ENCODE assay signal across 11 mouse cellular contexts in the genomic region with DNA sequence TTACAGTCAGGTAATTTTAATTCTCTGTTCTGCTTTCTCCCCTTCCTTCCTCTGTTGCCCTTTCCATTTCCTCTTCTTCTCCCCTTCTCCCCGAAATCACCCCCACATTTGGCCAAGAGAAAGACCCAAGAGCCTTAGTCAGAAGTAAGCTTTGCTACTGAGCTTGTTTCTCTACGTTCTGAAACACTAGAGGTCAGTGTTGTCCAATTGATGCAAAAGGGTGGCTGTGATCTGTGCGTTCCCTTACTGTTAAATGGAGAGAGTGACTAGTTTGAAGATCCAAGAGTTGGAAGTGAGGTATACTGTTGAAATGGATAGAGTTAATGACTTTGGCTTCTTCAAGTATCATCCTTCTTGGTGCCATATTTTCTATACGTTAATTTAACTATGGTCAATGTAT. TPM values are rescaled to one million over a fixed set of nuclear protein-coding genes. Genes with fewer than 3 reads are reported as not detected.
DNase-seq lines count a peak whose midpoint lies in the region; ATAC-seq and TF ChIP-seq lines count a peak whose summit lies in the region.
"Had no signal": no experiment of that assay in that cellular context is flagged by ENCODE, and none has a peak within 500 bp of the region (broad histone marks: within the 10 kb centered on the region; RNA-seq: fewer than 3 reads in every experiment).

No protein-coding gene starts in this region.

- WGBS in hindbrain, embryonic 11.5 days: 21% methylated on average over 4 of the region's 4 CpGs
- 21% methylated on average over 4 of the region's 4 CpGs for WGBS in hindbrain, embryonic 10.5 days
- WGBS in forebrain, embryonic 15.5 days: 13% methylated on average over 4 of the region's 4 CpGs

- no peaks in the 10 kb centered on the region for H3K79me2 ChIP-seq in MEL (ENCODE audit: control insufficient read depth, insufficient read depth, low read length, poor library complexity)

- H3K9me3 ChIP-seq in hindbrain, embryonic 11.5 days (ENCODE audit: control insufficient read depth, low read length): no peaks in the 10 kb centered on the region
- no peaks in the 10 kb centered on the region for H3K9me3 ChIP-seq in hindbrain, embryonic 10.5 days
- H3K9me3 ChIP-seq in MEL (replicated peaks; ENCODE audit: insufficient read depth, low read length): no peaks in the 10 kb centered on the region
- no peaks in the 10 kb centered on the region for H3K9me3 ChIP-seq in forebrain, embryonic 15.5 days
- H3K9me3 ChIP-seq: limb, embryonic 13.5 days had no signal

- TF ChIP-seq CTCF in MEL (IDR thresholded peaks at IDR 0.05 in 2 of 3, conservative IDR thresholded peaks at IDR 0.05 in 1 of 3; ENCODE audit: control insufficient read depth in 1 of 3, insufficient read depth in 1 of 3, low read depth in 2 of 3, low read length in 3 of 3, poor library complexity in 1 of 3, severe bottlenecking in 1 of 3): peak in 2 of 3 experiments; percentile 11 to 46; a peak in 2 of 6 replicates

- no peak overlapping the region for H3K27ac ChIP-seq in hindbrain, embryonic 11.5 days (ENCODE audit: low read depth, low read length)
- no peak overlapping the region for H3K27ac ChIP-seq in hindbrain, embryonic 10.5 days
- no peak overlapping the region for H3K27ac ChIP-seq in MEL (ENCODE audit: control insufficient read depth, low read depth, low read length)
- H3K27ac ChIP-seq in forebrain, embryonic 15.5 days (replicated peaks): no peak overlapping the region
- H3K27ac ChIP-seq: gastrocnemius, adult 2 months; limb, embryonic 13.5 days had no signal

- H3K4me3 ChIP-seq in hindbrain, embryonic 11.5 days (ENCODE audit: low read depth, low read length): no peak overlapping the region
- no peak overlapping the region for H3K4me3 ChIP-seq in hindbrain, embryonic 10.5 days
- H3K4me3 ChIP-seq in MEL (ENCODE audit: control insufficient read depth in 1 of 2, insufficient read depth in 1 of 2, low read depth in 2 of 2, low read length in 2 of 2): no peak overlapping the region
- peak overlapping the region; percentile 47 for H3K4me3 ChIP-seq in forebrain, embryonic 15.5 days
- H3K4me3 ChIP-seq: gastrocnemius, adult 2 months; limb, embryonic 13.5 days had no signal

- TF ChIP-seq POLR2A in MEL (IDR thresholded peaks at IDR 0.05; ENCODE audit: control insufficient read depth in 1 of 2, insufficient read depth in 1 of 2, low read depth in 1 of 2, low read length in 2 of 2, poor library complexity in 1 of 2): no peak

- no peak overlapping the region for H3K4me2 ChIP-seq in hindbrain, embryonic 11.5 days (replicated peaks; ENCODE audit: low read depth, low read length)
- H3K4me2 ChIP-seq in forebrain, embryonic 15.5 days (replicated peaks): no peak overlapping the region
- H3K4me2 ChIP-seq: limb, embryonic 13.5 days had no signal

- DNase-seq in hindbrain, embryonic 11.5 days (ENCODE audit: low spot score): peak; percentile 54
- DNase-seq in hindbrain, embryonic 10.5 days (ENCODE audit: low spot score): no peak
- DNase-seq in MEL (ENCODE audit: low read depth, low spot score): peak; percentile 23
- peak; percentile 34 for DNase-seq in mesoderm, embryonic 11.5 days (ENCODE audit: low read depth, low spot score)
- DNase-seq in ovary, postnatal 14 days (ENCODE audit: low spot score): no peak
- DNase-seq in heart, adult 9 months (ENCODE audit: low spot score in 2 of 2): no peak
- DNase-seq: gastrocnemius, adult 2 months had no signal

- H3K9ac ChIP-seq in hindbrain, embryonic 11.5 days (ENCODE audit: low read depth, low read length): no peak overlapping the region
- H3K9ac ChIP-seq in MEL (ENCODE audit: control insufficient read depth, low read depth, low read length, poor library complexity, severe bottlenecking): no peak overlapping the region
- H3K9ac ChIP-seq in forebrain, embryonic 15.5 days (replicated peaks): no peak overlapping the region
- H3K9ac ChIP-seq: limb, embryonic 13.5 days had no signal

- H3K27me3 ChIP-seq in hindbrain, embryonic 11.5 days (ENCODE audit: control insufficient read depth, insufficient read depth, low read length): no peaks in the 10 kb centered on the region
- no peaks in the 10 kb centered on the region for H3K27me3 ChIP-seq in hindbrain, embryonic 10.5 days (ENCODE audit: insufficient read depth, poor library complexity, severe bottlenecking)
- H3K27me3 ChIP-seq in MEL (ENCODE audit: control insufficient read depth in 1 of 2, insufficient read depth in 2 of 2, low read length in 2 of 2): no peaks in the 10 kb centered on the region
- no peaks in the 10 kb centered on the region for H3K27me3 ChIP-seq in forebrain, embryonic 15.5 days
- H3K27me3 ChIP-seq: limb, embryonic 13.5 days had no signal

- TF ChIP-seq EP300 in MEL (IDR thresholded peaks at IDR 0.05; ENCODE audit: low read depth in 1 of 2, low read length in 2 of 2): no peak

- no peaks in the 10 kb centered on the region for H3K4me1 ChIP-seq in hindbrain, embryonic 11.5 days (replicated peaks; ENCODE audit: control insufficient read depth, insufficient read depth, low read length)
- H3K4me1 ChIP-seq in hindbrain, embryonic 10.5 days (replicated peaks): 0 out of 2 replicates have a peak, but pooled peaks cover 3% of the 10 kb centered on the region
- no peaks in the 10 kb centered on the region for H3K4me1 ChIP-seq in MEL (ENCODE audit: control insufficient read depth in 1 of 2, insufficient read depth in 2 of 2, low read length in 2 of 2)
- peaks cover 5% of the 10 kb centered on the region; the same call in 1 of the 2 replicates for H3K4me1 ChIP-seq in forebrain, embryonic 15.5 days
- H3K4me1 ChIP-seq: limb, embryonic 13.5 days had no signal

- ATAC-seq in hindbrain, embryonic 11.5 days (ENCODE audit: low FRiP score): peak; percentile 59
- ATAC-seq in forebrain, embryonic 15.5 days (replicated peaks): peak; percentile 78
- no peak for ATAC-seq in granulocyte monocyte progenitor cell, adult 5-6 weeks (replicated peaks; ENCODE audit: poor library complexity, severe bottlenecking)

- peak; percentile 36 for TF ChIP-seq RAD21 in MEL (IDR thresholded peaks at IDR 0.05; ENCODE audit: low read depth, low read length)

- no peaks in the 10 kb centered on the region for H3K36me3 ChIP-seq in hindbrain, embryonic 11.5 days (ENCODE audit: control insufficient read depth, insufficient read depth, low read length)
- H3K36me3 ChIP-seq in hindbrain, embryonic 10.5 days: no peaks in the 10 kb centered on the region
- H3K36me3 ChIP-seq in MEL (ENCODE audit: control insufficient read depth in 1 of 2, insufficient read depth in 2 of 2, low read length in 2 of 2): no peaks in the 10 kb centered on the region
- no peaks in the 10 kb centered on the region for H3K36me3 ChIP-seq in forebrain, embryonic 15.5 days
- H3K36me3 ChIP-seq: limb, embryonic 13.5 days had no signal

TF ChIP-seq in MEL, 35 proteins besides CTCF, POLR2A, EP300 and RAD21:
- TF ChIP-seq MAZ (IDR thresholded peaks at IDR 0.05; ENCODE audit: low read depth, low read length) (no peak), SMC3 (IDR thresholded peaks at IDR 0.05; ENCODE audit: low read depth, low read length) (peak; percentile 33)

RNA-seq across cellular contexts. Expression of a gene that starts 1.5 kb away (rescaled TPM):
- polyA plus RNA-seq in hindbrain, embryonic 11.5 days (2014; fragmentation: Nextera tagmentation; extraction: Ambion mirVana): 0.14 TPM in 1 of 2 replicates, not detected in the other
- polyA plus RNA-seq in hindbrain, embryonic 10.5 days (2016; fragmentation: Nextera tagmentation; extraction: Ambion mirVana): 0.09 TPM in 1 of 2 replicates, not detected in the other
- total RNA-seq in MEL (2012; rRNA removed): not detected in 2 replicates
- polyA plus RNA-seq in MEL (2012; ENCODE audit: insufficient read depth in 1 of 2, insufficient read length in 2 of 2, low read depth in 1 of 2, low replicate concordance in 2 of 2, missing spikeins in 1 of 2): not detected
- 2.6 and 3.0 TPM in 2 replicates for polyA plus RNA-seq in forebrain, embryonic 15.5 days (2015; fragmentation: Nextera tagmentation; extraction: Ambion mirVana)
- not detected in 2 replicates for total RNA-seq in granulocyte monocyte progenitor cell, adult 5-6 weeks (2014; fragmentation: Nextera tagmentation)
- not detected in 2 replicates for total RNA-seq in granulocyte monocyte progenitor cell, adult 5-6 weeks (2017)
- total RNA-seq: gastrocnemius, adult 2 months had no signal
- polyA plus RNA-seq: limb, embryonic 13.5 days; spleen, adult 2 months had no signal

RNA-seq across cellular contexts. Expression of a gene that starts 28.9 kb away (rescaled TPM):
- not detected in 2 replicates for polyA plus RNA-seq in hindbrain, embryonic 11.5 days (2014; fragmentation: Nextera tagmentation; extraction: Ambion mirVana)
- polyA plus RNA-seq in hindbrain, embryonic 10.5 days (2016; fragmentation: Nextera tagmentation; extraction: Ambion mirVana): not detected in 2 replicates
- not detected in 2 replicates for total RNA-seq in MEL (2012; rRNA removed)
- polyA plus RNA-seq in MEL (2012; ENCODE audit: insufficient read depth in 1 of 2, insufficient read length in 2 of 2, low read depth in 1 of 2, low replicate concordance in 2 of 2, missing spikeins in 1 of 2): not detected
- not detected in 2 replicates for polyA plus RNA-seq in forebrain, embryonic 15.5 days (2015; fragmentation: Nextera tagmentation; extraction: Ambion mirVana)
- total RNA-seq in granulocyte monocyte progenitor cell, adult 5-6 weeks (2014; fragmentation: Nextera tagmentation): not detected in 2 replicates
- total RNA-seq in granulocyte monocyte progenitor cell, adult 5-6 weeks (2017): not detected in 2 replicates
- total RNA-seq: gastrocnemius, adult 2 months had no signal
- polyA plus RNA-seq: limb, embryonic 13.5 days; spleen, adult 2 months had no signal

Comparison
In these comparisons a context has a peak if more than half of its experiments do, and no peak if none do; other contexts are left out.
1. DNase-seq: peak in hindbrain, embryonic 11.5 days (single experiment), MEL (single experiment) and mesoderm, embryonic 11.5 days (single experiment); none in hindbrain, embryonic 10.5 days (single experiment), ovary, postnatal 14 days (single experiment) and heart, adult 9 months (0 of 2).